Mouse (Mus musculus): ENCODE measurements at regions not wholly inside any gene's neighbourhood (a gene's known extent, or its start where the extent isn't known, plus 50 kb on each side); places are given as distances from the start of the nearest gene placed in this dataset.

- DNase-seq, result no peak
Measured at GRCm38 (mm10) chr4:89082838-89083237, 54.1 kb upstream of the Mtap start.

- DNase-seq, result no peak
Measured at GRCm38 (mm10) chr4:89078485-89078884, 58.4 kb upstream of the Mtap start.

GRCm38 (mm10) chr4:89074705-89075104 is 62.2 kb upstream of the Mtap start:
- DNase-seq, result no peak

GRCm38 (mm10) chr4:89070430-89070829 is 66.5 kb upstream of the Mtap start:
- no peak for DNase-seq

GRCm38 (mm10) chr4:89064401-89064800 is 72.5 kb upstream of the Mtap start:
- DNase-seq, result no peak

GRCm38 (mm10) chr4:89062384-89062783 is 74.5 kb upstream of the Mtap start:
- no peak for DNase-seq

- no peak for DNase-seq
Measured at GRCm38 (mm10) chr4:89061619-89062018, 75.3 kb upstream of the Mtap start.

- no peak for DNase-seq
Measured at GRCm38 (mm10) chr4:89057573-89057972, 79.3 kb upstream of the Mtap start.

- DNase-seq, result no peak
Measured at GRCm38 (mm10) chr4:89057135-89057534, 79.8 kb upstream of the Mtap start.

GRCm38 (mm10) chr4:89055969-89056368 is 81.0 kb upstream of the Mtap start:
- DNase-seq, result no peak

- DNase-seq, result no peak
Measured at GRCm38 (mm10) chr4:89053606-89054005, 83.3 kb upstream of the Mtap start.

GRCm38 (mm10) chr4:89051897-89052296 is 85.0 kb upstream of the Mtap start:
- DNase-seq, result no peak

GRCm38 (mm10) chr4:89050551-89051199 is 86.2 kb upstream of the Mtap start:
- DNase-seq, result no peak

- DNase-seq, result no peak
Measured at GRCm38 (mm10) chr4:89049592-89050440, 87.1 kb upstream of the Mtap start.

GRCm38 (mm10) chr4:89044516-89044915 is 92.4 kb upstream of the Mtap start:
- DNase-seq, result no peak

GRCm38 (mm10) chr4:89043982-89044381 is 92.9 kb upstream of the Mtap start:
- no peak for DNase-seq

- DNase-seq, result no peak
Measured at GRCm38 (mm10) chr4:89040856-89041255, 96.1 kb upstream of the Mtap start.

GRCm38 (mm10) chr4:89038906-89039305 is 98.0 kb upstream of the Mtap start:
- DNase-seq, result no peak

GRCm38 (mm10) chr4:89038135-89038534 is 98.8 kb upstream of the Mtap start:
- DNase-seq, result no peak

GRCm38 (mm10) chr4:89034822-89035221 is 102.1 kb upstream of the Mtap start:
- no peak for DNase-seq

- no peak for DNase-seq
Measured at GRCm38 (mm10) chr4:89034299-89034698, 102.6 kb upstream of the Mtap start.

- DNase-seq, result no peak
Measured at GRCm38 (mm10) chr4:89012681-89013353, 124.1 kb upstream of the Mtap start.

GRCm38 (mm10) chr4:89008561-89008960 is 128.4 kb upstream of the Mtap start:
- no peak for DNase-seq

- DNase-seq, result no peak
Measured at GRCm38 (mm10) chr4:89001470-89001869, 121.5 kb upstream of the Ifne start.

Measured in kidney, adult 18-20 months (tissue).